Mouse (Mus musculus) C2C12 (cell line): ENCODE data around the gene Rabgap1l. TPM values are rescaled to one million over a fixed set of nuclear protein-coding genes. Genes with fewer than 3 reads are reported as not detected.

ENCODE experiments used
- H3K27me3 ChIP-seq: one replicate; pipeline ENCODE4 v1.6.1; 2011; ENCODE audit not compliant: control insufficient read depth, insufficient read depth, insufficient read length
- H3K36me3 ChIP-seq: one replicate; pipeline ENCODE4 v1.6.1; 2011; ENCODE audit not compliant: control insufficient read depth, insufficient read depth
- H3K4me3 ChIP-seq: one replicate; pipeline ENCODE4 v1.5.1; 2011; ENCODE audit warnings: mild to moderate bottlenecking, control low read depth; ENCODE audit not compliant: poor library complexity, insufficient read depth, severe bottlenecking
- H3K79me2 ChIP-seq: one replicate; pipeline ENCODE4 v1.6.1; 2011; ENCODE audit not compliant: control insufficient read depth, insufficient read depth
- H3K79me3 ChIP-seq: one replicate; pipeline ENCODE4 v1.6.1; 2011; ENCODE audit warnings: low read depth, control low read depth
- H3ac ChIP-seq: one replicate; pipeline ENCODE3; 2011; ENCODE audit warnings: low read depth; ENCODE audit not compliant: control insufficient read depth, insufficient read length
- CEBPB ChIP-seq: IDR thresholded peaks from one replicate; pipeline ENCODE4 v1.6.1; 2011; ENCODE audit warnings: low read depth, mild to moderate bottlenecking, control low read depth, moderate library complexity
- CTCF ChIP-seq: IDR thresholded peaks from one replicate; pipeline ENCODE4 v1.5.1; 2011; ENCODE audit not compliant: control insufficient read depth, insufficient read depth, insufficient read length
- FOSL1 ChIP-seq: IDR thresholded peaks from one replicate; pipeline ENCODE4 v1.8.0; 2011; ENCODE audit warnings: mild to moderate bottlenecking, low read length; ENCODE audit not compliant: poor library complexity, insufficient read depth, severe bottlenecking
- MAX ChIP-seq: IDR thresholded peaks from one replicate; pipeline ENCODE4 v1.6.1; 2011; ENCODE audit warnings: mild to moderate bottlenecking, control low read depth
- MYOD1 ChIP-seq: IDR thresholded peaks from one replicate; pipeline ENCODE4 v1.6.1; 2011; ENCODE audit warnings: low read depth; ENCODE audit not compliant: control insufficient read depth, insufficient read length
- MYOG ChIP-seq: IDR thresholded peaks from one replicate; pipeline ENCODE4 v1.6.1; 2011; ENCODE audit not compliant: control insufficient read depth, insufficient read length; ENCODE audit errors: extremely low read depth
- USF1 ChIP-seq: IDR thresholded peaks from one replicate; pipeline ENCODE4 v1.6.1; 2011; ENCODE audit warnings: low read depth, mild to moderate bottlenecking, control low read depth, moderate library complexity
- polyA plus RNA-seq: library from polyadenylated mRNA; unstranded; fragments of >200 nt; fragmentation: generic; extraction: Trizol; gene quantifications from one replicate; pipeline ENCODE4 v1.2.1, GENCODE M21; 2012; ENCODE audit warnings: missing spikeins

The Rabgap1l gene
- polyA plus RNA-seq, 1 experiment = 3.2 TPM

DNA sequence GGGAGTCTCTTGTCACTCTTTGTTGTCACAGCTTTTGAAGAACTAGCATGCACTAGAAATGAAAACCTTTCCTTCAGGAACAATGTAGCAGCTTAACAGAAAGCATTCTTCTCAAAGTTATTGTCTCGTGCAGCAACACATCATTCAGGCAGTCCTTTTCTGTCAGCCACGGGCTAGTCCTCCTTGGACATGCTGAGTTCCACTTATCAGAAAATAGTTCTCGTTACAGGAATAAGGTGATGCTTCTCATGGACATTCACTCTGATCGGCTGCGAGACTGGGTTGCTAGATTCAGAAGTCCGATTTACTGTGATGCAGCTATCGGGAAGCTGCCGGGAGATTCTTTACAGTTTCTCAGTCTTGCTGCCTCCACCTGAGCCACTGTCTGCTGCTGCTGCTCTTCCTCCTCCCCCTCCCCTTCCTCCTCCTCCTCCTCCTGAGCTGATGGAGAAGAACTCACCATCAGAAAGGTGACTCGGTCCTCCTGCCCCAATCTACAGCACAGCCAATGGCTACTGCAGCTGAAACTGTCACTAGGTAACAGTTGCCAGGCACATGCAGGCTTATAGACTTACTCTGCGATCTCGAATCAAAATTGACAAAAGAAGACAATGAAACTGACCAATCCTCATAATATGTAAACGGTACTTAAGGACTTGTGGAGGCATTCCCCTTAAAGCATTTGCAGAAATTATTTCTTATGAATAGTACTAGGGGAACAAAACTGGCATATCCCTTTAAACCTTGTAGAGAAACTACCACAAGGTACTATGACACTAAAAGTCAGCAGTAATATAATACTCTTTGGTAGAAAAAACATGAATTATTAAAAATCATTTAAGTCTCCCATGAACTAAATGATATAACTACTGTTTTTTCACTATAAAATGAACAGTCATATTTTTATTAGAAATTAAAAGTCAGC is 213.4 kb downstream of the Rabgap1l start:
- H3K79me2 ChIP-seq = no peaks in the 10 kb centered on the region
- no peaks in the 10 kb centered on the region for H3K79me3 ChIP-seq
- H3ac ChIP-seq = no peak overlapping the region
- H3K4me3 ChIP-seq = no peak overlapping the region
- H3K27me3 ChIP-seq = no peaks in the 10 kb centered on the region
- TF ChIP-seq MYOD1 (no peak), MYOG (no peak), CTCF (no peak), MAX (no peak), FOSL1 (no peak), CEBPB (no peak), USF1 (no peak)
- H3K36me3 ChIP-seq = no peaks in the 10 kb centered on the region

DNA sequence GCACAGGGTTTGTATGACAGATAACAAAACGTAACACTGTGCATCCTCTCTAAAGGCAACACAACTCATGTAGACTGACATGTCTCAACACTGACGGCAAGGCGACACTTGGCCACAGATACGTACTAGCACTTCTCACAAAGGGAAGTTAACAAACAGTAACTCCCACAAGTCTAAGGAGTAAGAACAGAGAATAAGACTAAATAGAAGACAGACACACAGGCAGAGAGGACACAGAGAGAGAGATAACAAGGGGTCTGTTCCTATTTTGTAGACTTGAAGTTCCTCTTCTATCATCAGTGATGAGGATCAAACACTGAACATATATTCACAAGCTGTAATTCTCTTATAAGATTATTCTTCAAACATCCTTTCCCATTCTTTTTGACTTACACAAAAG is 216.9 kb downstream of the Rabgap1l start:
- no peaks in the 10 kb centered on the region for H3K36me3 ChIP-seq
- H3K79me2 ChIP-seq = no peaks in the 10 kb centered on the region
- no peak for TF ChIP-seq MYOG
- no peak for TF ChIP-seq USF1
- no peak for TF ChIP-seq MAX
- TF ChIP-seq CTCF = no peak
- TF ChIP-seq FOSL1 = no peak
- no peak for TF ChIP-seq CEBPB
- no peak for TF ChIP-seq MYOD1

DNA sequence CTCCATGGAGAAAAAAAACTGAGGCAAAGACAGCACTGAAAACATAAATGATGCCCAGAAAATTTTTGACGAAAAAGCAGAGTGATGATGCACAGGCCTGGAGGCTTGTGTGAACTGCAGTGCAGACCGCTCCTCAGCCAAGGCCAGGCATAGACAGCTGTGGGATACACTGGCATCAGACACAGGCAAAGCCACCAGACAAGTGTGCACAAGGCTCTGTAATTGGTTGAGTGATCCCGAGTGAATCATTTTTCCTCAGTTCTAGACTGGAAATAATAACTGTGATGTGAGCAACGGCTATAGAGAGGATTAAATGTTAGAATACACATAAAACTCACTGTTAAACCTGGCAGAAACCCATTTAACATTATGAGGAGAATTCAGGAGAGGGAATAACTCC is 219.0 kb downstream of the Rabgap1l start:
- Histone ChIP-seq H3K36me3 (no peaks in the 10 kb centered on the region), H3K79me3 (no peaks in the 10 kb centered on the region), H3ac (no peak overlapping the region), H3K4me3 (no peak overlapping the region), H3K27me3 (no peaks in the 10 kb centered on the region), H3K79me2 (no peaks in the 10 kb centered on the region)
- no peak for TF ChIP-seq USF1
- TF ChIP-seq MYOD1 = no peak
- TF ChIP-seq MYOG = no peak
- no peak for TF ChIP-seq CTCF
- TF ChIP-seq MAX = no peak
- no peak for TF ChIP-seq FOSL1
- TF ChIP-seq CEBPB = no peak

More for the DNA sequence above, 216.9 kb downstream of the Rabgap1l start:
- Histone ChIP-seq H3K79me3 (no peaks in the 10 kb centered on the region), H3K27me3 (no peaks in the 10 kb centered on the region), H3K4me3 (no peak overlapping the region), H3ac (no peak overlapping the region)

DNA sequence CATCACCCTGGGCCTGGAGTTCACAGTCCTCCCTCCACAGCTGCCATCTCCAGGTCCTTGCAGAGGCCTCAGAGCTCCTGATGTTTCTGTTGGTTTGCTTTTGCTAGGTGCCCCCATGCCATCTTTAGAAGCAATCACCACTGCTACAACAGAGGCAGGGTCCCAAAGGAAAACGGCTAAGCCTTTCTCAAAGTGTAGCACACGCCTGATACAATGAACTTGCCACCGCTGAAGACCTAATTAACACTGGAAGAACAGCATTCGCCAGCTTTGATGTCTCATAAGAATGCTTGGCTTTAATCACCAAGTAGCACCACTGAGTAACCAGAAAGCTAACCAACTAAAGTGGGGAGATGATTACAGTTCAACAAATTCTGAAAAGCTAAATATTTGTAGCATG is 226.6 kb downstream of the Rabgap1l start:
- TF ChIP-seq USF1 (no peak), CTCF (no peak), MAX (no peak), CEBPB (no peak), MYOG (no peak), FOSL1 (no peak), MYOD1 (no peak)

DNA sequence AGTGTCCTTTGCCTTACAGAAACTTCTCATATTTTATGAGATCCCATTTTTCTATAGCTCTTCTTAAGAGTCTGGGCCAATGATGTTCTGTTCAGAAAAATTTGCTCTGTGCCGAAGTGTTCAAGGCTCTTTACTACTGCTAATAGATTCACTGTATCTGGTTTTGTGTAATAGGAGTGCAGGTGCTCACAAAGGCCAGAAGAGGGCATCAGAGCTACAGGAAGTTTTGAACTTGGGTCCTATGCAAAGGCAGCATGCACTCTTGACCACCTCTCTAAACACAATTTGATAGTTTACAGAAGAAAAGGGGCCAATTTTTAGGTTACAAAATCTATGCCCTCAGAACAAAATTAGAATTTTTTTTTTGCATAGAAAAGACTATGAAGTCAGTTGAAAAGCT is 231.6 kb downstream of the Rabgap1l start:
- TF ChIP-seq CTCF (no peak), MAX (no peak), FOSL1 (no peak), MYOG (no peak), USF1 (no peak), MYOD1 (no peak), CEBPB (no peak)
- Histone ChIP-seq H3ac (no peak overlapping the region), H3K36me3 (no peaks in the 10 kb centered on the region), H3K27me3 (no peaks in the 10 kb centered on the region), H3K4me3 (no peak overlapping the region), H3K79me2 (no peaks in the 10 kb centered on the region), H3K79me3 (no peaks in the 10 kb centered on the region)

More for the DNA sequence above, 226.6 kb downstream of the Rabgap1l start:
- Histone ChIP-seq H3K79me3 (no peaks in the 10 kb centered on the region), H3K4me3 (no peak overlapping the region), H3K27me3 (no peaks in the 10 kb centered on the region), H3K36me3 (no peaks in the 10 kb centered on the region), H3K79me2 (no peaks in the 10 kb centered on the region), H3ac (no peak overlapping the region)
